Mouse (Mus musculus): ENCODE measurements around the gene B3gnt2. TPM values are rescaled to one million over a fixed set of nuclear protein-coding genes. Genes with fewer than 3 reads are reported as not detected.

Gene B3gnt2
- total RNA-seq, 1 experiment: 25.7 TPM

- Histone ChIP-seq H3K36me3 (ENCODE audit: control insufficient read depth, insufficient read depth, low read length, poor library complexity, severe bottlenecking) (no peaks in the 10 kb centered on the region), H3K9me3 (ENCODE audit: control insufficient read depth, insufficient read depth, low read depth, low read length) (no peaks in the 10 kb centered on the region), H3K9ac (ENCODE audit: insufficient read depth, low read depth, low read length, poor library complexity, severe bottlenecking) (no peak overlapping the region), H3K4me3 (ENCODE audit: insufficient read depth in 1 of 2, low read depth in 1 of 2, low read length in 2 of 2, poor library complexity in 1 of 2, severe bottlenecking in 1 of 2) (no peak overlapping the region), H3K27ac (ENCODE audit: insufficient read depth, low read depth, low read length, poor library complexity, severe bottlenecking) (no peak overlapping the region), H3K4me1 (ENCODE audit: control insufficient read depth in 2 of 2, insufficient read depth in 2 of 2, low read length in 2 of 2, poor library complexity in 1 of 2) (peaks cover 11 to 19% of the 10 kb centered on the region in 2 experiments)
- in situ Hi-C loops (cut with MboI; ENCODE audit: low sequenced_read_pairs in 2 of 2, unreplicated experiment in 2 of 2): no loop called here
- no peak for TF ChIP-seq ZNF384 (IDR thresholded peaks at IDR 0.05; ENCODE audit: low read depth, low read length)
- no peak for TF ChIP-seq CHD2 (IDR thresholded peaks at IDR 0.05; ENCODE audit: low read depth, low read length)
- TF ChIP-seq HCFC1 (IDR thresholded peaks at IDR 0.05; ENCODE audit: borderline replicate concordance, insufficient read depth, low read length): no peak
- no peak for TF ChIP-seq MAFK (IDR thresholded peaks at IDR 0.05; ENCODE audit: insufficient read depth, low read depth, low read length)
- TF ChIP-seq ZC3H11A (IDR thresholded peaks at IDR 0.05; ENCODE audit: borderline replicate concordance, low read depth, low read length): no peak
- no peak for DNase-seq (ENCODE audit: low read depth, low spot score)
These were observed 39.5 kb downstream of the B3gnt2 start for GRCm38 (mm10) chr11:22821243-22821642.

- in situ Hi-C loops (cut with MboI; ENCODE audit: low sequenced_read_pairs in 2 of 2, unreplicated experiment in 2 of 2): no loop called here
- no peak overlapping the region for H3K27ac ChIP-seq (ENCODE audit: insufficient read depth, low read depth, low read length, poor library complexity, severe bottlenecking)
These were observed 42.4 kb downstream of the B3gnt2 start for GRCm38 (mm10) chr11:22818371-22818770.

GRCm38 (mm10) chr11:22815877-22816276 is 44.9 kb downstream of the B3gnt2 start:
- H3K4me1 ChIP-seq (ENCODE audit: control insufficient read depth in 2 of 2, insufficient read depth in 2 of 2, low read length in 2 of 2, poor library complexity in 1 of 2): peaks cover 7 to 8% of the 10 kb centered on the region in 2 experiments; a peak in 3 of 4 replicates
- no peak overlapping the region; the same call in 1 of the 2 replicates for H3K27ac ChIP-seq (ENCODE audit: insufficient read depth, low read depth, low read length, poor library complexity, severe bottlenecking)
- no peaks in the 10 kb centered on the region for H3K36me3 ChIP-seq (ENCODE audit: control insufficient read depth, insufficient read depth, low read length, poor library complexity, severe bottlenecking)
- no peaks in the 10 kb centered on the region for H3K9me3 ChIP-seq (ENCODE audit: control insufficient read depth, insufficient read depth, low read depth, low read length)
- no peak for DNase-seq (ENCODE audit: low read depth, low spot score)
- no peak overlapping the region for H3K4me3 ChIP-seq (ENCODE audit: insufficient read depth in 1 of 2, low read depth in 1 of 2, low read length in 2 of 2, poor library complexity in 1 of 2, severe bottlenecking in 1 of 2)
- TF ChIP-seq HCFC1 (IDR thresholded peaks at IDR 0.05; ENCODE audit: borderline replicate concordance, insufficient read depth, low read length) (no peak), ZC3H11A (IDR thresholded peaks at IDR 0.05; ENCODE audit: borderline replicate concordance, low read depth, low read length) (no peak), CHD2 (IDR thresholded peaks at IDR 0.05; ENCODE audit: low read depth, low read length) (no peak), MAFK (IDR thresholded peaks at IDR 0.05; ENCODE audit: insufficient read depth, low read depth, low read length) (no peak), ZNF384 (IDR thresholded peaks at IDR 0.05; ENCODE audit: low read depth, low read length) (no peak)
- in situ Hi-C loops (cut with MboI; ENCODE audit: low sequenced_read_pairs in 2 of 2, unreplicated experiment in 2 of 2): no loop called here
- H3K9ac ChIP-seq (ENCODE audit: insufficient read depth, low read depth, low read length, poor library complexity, severe bottlenecking): no peak overlapping the region

More at GRCm38 (mm10) chr11:22818371-22818770, 42.4 kb downstream of the B3gnt2 start:
- no peak for DNase-seq (ENCODE audit: low read depth, low spot score)
- TF ChIP-seq MAFK (IDR thresholded peaks at IDR 0.05; ENCODE audit: insufficient read depth, low read depth, low read length) (no peak), CHD2 (IDR thresholded peaks at IDR 0.05; ENCODE audit: low read depth, low read length) (no peak), ZC3H11A (IDR thresholded peaks at IDR 0.05; ENCODE audit: borderline replicate concordance, low read depth, low read length) (no peak), ZNF384 (IDR thresholded peaks at IDR 0.05; ENCODE audit: low read depth, low read length) (no peak), HCFC1 (IDR thresholded peaks at IDR 0.05; ENCODE audit: borderline replicate concordance, insufficient read depth, low read length) (no peak)
- H3K4me1 ChIP-seq (ENCODE audit: control insufficient read depth in 2 of 2, insufficient read depth in 2 of 2, low read length in 2 of 2, poor library complexity in 1 of 2): peaks cover 7 to 8% of the 10 kb centered on the region in 2 experiments; a peak in 3 of 4 replicates
- no peaks in the 10 kb centered on the region for H3K36me3 ChIP-seq (ENCODE audit: control insufficient read depth, insufficient read depth, low read length, poor library complexity, severe bottlenecking)
- H3K9ac ChIP-seq (ENCODE audit: insufficient read depth, low read depth, low read length, poor library complexity, severe bottlenecking): no peak overlapping the region
- no peak overlapping the region for H3K4me3 ChIP-seq (ENCODE audit: insufficient read depth in 1 of 2, low read depth in 1 of 2, low read length in 2 of 2, poor library complexity in 1 of 2, severe bottlenecking in 1 of 2)
- no peaks in the 10 kb centered on the region for H3K9me3 ChIP-seq (ENCODE audit: control insufficient read depth, insufficient read depth, low read depth, low read length)

- no peak for TF ChIP-seq MAFK (IDR thresholded peaks at IDR 0.05; ENCODE audit: insufficient read depth, low read depth, low read length)
- no peak overlapping the region for H3K4me3 ChIP-seq (ENCODE audit: insufficient read depth in 1 of 2, low read depth in 1 of 2, low read length in 2 of 2, poor library complexity in 1 of 2, severe bottlenecking in 1 of 2)
- H3K4me1 ChIP-seq (ENCODE audit: control insufficient read depth in 2 of 2, insufficient read depth in 2 of 2, low read length in 2 of 2, poor library complexity in 1 of 2): peaks cover 7 to 8% of the 10 kb centered on the region in 2 experiments; a peak in 3 of 4 replicates
- in situ Hi-C loops (cut with MboI; ENCODE audit: low sequenced_read_pairs in 2 of 2, unreplicated experiment in 2 of 2): no loop called here
- DNase-seq (ENCODE audit: low read depth, low spot score): no peak
- H3K27ac ChIP-seq (ENCODE audit: insufficient read depth, low read depth, low read length, poor library complexity, severe bottlenecking): no peak overlapping the region
- no peak overlapping the region for H3K9ac ChIP-seq (ENCODE audit: insufficient read depth, low read depth, low read length, poor library complexity, severe bottlenecking)
- no peaks in the 10 kb centered on the region for H3K9me3 ChIP-seq (ENCODE audit: control insufficient read depth, insufficient read depth, low read depth, low read length)
- no peaks in the 10 kb centered on the region for H3K36me3 ChIP-seq (ENCODE audit: control insufficient read depth, insufficient read depth, low read length, poor library complexity, severe bottlenecking)
These were observed 45.6 kb downstream of the B3gnt2 start for GRCm38 (mm10) chr11:22815143-22815542.
